Mouse (Mus musculus) cerebellum, postnatal 10 days (tissue): ENCODE results near the gene Coq10a.

Source experiments
- DNase-seq, 2 experiments: peaks; one replicate each; pipeline ENCODE4 v3.0.0; 2021; ENCODE audit warnings: mixed read lengths in 2 of 2

Coq10a gene

DNA sequence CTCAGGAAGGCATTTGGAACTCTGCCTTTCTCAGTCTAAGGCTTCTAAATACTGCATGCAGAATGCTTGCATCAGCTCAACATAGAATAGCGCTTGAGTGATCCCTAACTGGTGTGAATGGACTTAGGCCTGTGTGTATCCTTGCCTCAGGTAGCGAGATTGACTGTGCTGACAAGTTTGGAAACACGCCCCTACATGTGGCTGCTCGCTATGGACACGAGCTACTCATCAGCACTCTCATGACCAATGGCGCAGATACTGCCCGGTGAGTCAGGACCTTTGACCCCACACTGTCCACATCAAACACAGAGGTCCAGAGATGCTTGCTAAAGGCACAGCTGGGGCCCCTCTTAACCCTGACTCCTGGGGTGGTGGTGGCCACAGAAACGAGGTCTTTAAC, 13.7 kb upstream of the Coq10a start:
- DNase-seq: no peak

DNA sequence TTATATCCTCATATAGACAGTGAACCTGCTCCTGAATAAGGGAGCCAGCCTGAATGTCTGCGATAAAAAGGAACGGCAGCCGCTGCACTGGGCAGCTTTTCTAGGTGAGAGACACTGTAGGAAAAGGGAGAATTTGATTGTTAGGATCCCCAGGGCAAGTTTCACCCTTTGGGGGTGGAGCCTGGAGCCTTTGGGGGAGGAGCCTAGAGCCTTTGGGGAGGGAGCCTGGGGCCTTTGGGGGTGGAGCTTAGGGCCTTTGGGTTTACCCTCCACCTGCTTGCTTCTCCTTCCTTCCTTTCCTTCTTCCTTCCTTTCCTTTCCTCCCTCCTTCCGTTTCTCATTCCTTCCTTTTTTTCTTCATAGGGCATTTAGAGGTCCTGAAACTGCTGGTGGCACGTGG, 11.8 kb upstream of the Coq10a start:
- no peak for DNase-seq

DNA sequence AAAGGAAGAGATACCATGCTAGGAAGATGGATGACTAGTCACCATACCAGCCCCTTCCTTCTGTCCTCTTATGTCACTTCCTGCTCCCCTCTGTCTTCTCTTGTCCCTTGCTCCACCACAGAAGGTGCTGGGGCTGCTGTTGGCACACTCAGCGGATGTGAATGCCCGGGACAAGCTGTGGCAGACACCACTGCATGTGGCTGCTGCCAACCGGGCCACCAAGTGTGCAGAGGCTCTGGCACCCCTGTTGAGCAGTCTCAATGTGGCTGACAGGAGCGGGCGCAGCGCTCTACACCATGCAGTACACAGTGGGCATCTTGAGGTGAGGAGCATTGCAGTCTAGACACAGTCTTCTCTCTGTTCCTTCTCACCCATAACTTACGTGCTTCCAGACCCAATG, 10.5 kb upstream of the Coq10a start:
- DNase-seq: peak in 1 of 2 experiments; percentile 51

DNA sequence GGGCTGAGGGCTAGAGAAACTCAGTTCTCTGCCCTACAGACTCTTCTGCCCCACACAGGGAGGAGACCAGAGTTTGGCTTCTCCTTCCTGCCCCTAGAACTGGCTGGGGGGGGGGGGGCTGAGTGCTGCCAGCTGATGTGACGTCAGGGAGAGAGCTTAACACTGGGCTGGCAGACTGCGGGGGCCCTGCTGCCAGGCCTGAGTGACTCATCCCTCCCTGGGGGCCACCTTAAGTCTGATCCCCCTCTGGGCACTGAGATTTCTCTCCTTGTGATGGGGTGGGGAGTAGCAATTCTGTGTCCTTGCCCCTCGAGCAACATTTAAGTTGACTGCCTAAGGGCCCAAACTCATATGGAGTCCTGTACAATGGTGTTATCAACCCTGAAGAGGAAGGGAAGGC, 9.7 kb upstream of the Coq10a start:
- peak in 1 of 2 experiments; percentile 52 for DNase-seq

DNA sequence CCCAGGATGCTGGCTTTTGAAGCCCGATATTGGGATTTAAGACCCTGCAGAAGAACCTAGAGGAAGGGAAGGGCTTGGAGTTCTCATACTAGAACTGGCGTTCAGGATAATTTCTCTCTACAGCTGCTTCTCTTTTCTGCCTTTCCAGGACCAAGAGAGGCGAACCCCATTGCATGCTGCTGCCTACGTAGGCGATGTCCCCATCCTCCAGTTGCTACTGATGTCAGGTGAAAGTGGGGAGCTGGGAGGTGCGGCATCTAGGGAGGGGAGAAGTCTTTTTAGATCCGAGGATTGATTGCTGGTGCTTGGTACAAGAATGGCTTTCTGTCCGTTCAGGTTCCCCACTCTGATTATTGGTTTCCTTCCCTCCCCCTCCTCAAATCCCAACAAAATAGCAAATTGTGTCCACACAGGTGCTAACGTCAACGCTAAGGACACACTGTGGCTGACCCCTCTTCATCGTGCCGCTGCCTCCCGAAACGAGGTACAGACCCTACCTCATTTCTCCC, 9.2 kb upstream of the Coq10a start:
- DNase-seq: no peak

- DNase-seq: peak; percentile 82 to 86
Observed at GRCm38 (mm10) chr10:128377222-128377939, 8.6 kb upstream of the Coq10a start.

GRCm38 (mm10) chr10:128376455-128377211, 7.8 kb upstream of the Coq10a start, which contains the start of gene Ankrd52:
TSS of gene Ankrd52 (plus strand) at chr10:128377115.
- peak; percentile 93 to 94 for DNase-seq

- DNase-seq: no peak
Observed at GRCm38 (mm10) chr10:128376099-128376454, 7.3 kb upstream of the Coq10a start.

DNA sequence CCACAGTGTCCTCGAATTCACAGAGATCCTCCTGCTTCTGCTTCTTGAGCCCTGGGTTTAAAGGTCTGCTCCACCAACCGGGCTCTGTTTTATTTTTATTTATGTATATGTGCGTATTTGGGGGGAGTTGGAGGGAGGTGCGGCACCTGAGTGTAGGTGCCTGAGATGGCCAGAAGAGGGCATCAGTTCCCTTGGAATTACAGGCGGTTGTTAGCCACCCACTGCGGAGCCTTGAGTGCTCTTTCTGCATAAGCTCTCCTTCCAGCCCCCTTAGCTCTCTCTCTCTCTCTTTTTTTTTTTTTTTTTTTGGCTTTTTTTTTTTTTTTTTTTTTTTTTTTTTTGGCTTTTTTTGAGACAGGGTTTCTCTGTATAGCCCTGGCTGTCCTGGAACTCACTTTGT, 5.6 kb upstream of the Coq10a start:
- DNase-seq: peak; percentile 33 to 50

DNA sequence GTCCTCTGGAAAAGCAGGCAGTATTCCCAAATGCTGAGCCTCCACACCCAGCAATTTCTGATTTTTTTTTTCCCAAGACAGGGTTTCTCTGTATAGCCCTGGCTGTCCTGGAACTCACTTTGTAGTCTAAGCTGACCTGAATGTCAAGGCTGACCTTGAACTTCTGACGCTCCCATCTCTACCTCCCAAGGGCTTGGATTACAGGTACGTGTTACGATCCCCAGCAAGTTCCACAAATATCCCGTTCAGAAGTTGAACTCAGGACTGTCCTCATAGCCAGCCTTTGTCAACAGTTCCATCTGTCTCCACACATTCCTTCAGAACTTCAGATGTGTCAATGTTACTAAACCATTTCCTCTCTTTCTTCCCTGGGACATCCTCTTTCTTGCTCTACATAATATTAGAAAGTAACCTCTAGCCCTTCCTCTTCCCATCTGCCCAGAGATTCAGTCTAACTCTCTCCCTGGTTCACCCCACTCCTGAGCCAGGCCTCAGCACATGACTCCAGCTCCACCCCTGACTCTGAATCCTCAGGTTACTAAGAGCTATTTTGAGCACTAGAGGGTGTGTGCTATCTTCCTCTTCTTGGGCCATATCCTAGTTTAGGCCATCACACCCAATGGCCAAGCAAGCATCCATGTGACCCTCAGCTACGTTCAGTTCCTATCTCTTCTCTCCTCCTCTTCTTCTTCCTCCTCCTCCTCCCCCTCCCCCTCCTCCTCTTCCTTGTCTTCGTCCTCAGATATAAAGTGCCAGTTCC, 4.4 kb upstream of the Coq10a start:
- no peak for DNase-seq

GRCm38 (mm10) chr10:128372142-128372541, 3.3 kb upstream of the Coq10a start:
- peak in 1 of 2 experiments; percentile 24 for DNase-seq

GRCm38 (mm10) chr10:128370601-128371000, 1.8 kb upstream of the Coq10a start:
- DNase-seq: no peak

GRCm38 (mm10) chr10:128370021-128370420, 1.2 kb upstream of the Coq10a start:
- no peak for DNase-seq

- no peak for DNase-seq
Observed at GRCm38 (mm10) chr10:128369599-128369998, 802 bp upstream of the Coq10a start.

- no peak for DNase-seq
Observed at GRCm38 (mm10) chr10:128369218-128369543, 384 bp upstream of the Coq10a start.

- DNase-seq: no peak
Observed at GRCm38 (mm10) chr10:128367899-128368401, 847 bp downstream of the Coq10a start.

- DNase-seq: peak; percentile 73 to 84
Observed at GRCm38 (mm10) chr10:128362568-128362967, 6.2 kb downstream of the Coq10a start.

DNA sequence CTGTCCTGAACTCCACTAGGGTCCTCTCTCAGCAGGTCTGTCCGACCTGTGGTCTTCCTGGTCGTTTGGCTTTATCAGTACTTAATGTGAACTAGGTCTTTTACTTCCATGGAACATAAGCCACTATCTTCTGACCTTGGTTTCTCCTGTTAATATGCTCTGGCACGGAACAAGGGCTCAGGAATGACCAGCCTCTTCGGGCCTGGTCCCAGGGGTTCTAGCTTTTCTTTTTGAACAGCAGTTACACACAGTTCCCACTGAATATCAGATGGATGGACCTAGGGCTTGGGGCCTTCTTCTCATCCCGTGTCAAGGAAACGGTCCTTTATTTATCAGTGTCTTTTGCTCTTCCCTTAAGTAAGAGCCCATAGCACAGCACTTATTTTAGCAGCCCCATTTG, 7.0 kb downstream of the Coq10a start:
- no peak for DNase-seq

GRCm38 (mm10) chr10:128359226-128359625, 9.6 kb downstream of the Coq10a start:
- no peak for DNase-seq

DNA sequence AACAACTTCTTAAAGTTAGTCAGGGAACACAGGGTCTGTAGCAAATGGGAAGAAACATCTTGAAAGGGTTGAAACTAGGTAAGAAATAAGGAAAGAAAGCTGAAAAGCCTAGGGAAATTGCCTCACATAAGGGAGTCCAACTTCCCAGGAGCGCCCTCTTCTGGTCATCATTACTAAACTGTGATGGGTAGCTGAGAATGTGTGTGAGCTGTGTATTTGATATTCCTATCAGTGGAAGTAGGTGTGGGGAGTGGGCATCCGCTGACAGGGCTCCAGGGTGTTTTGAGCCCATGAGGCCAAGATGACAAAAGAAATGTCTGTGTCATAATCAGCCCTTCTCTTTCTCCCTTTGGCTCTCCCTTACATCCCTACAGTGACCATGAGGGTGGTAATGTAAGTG, 10.0 kb downstream of the Coq10a start:
- peak; percentile 76 to 86 for DNase-seq

DNA sequence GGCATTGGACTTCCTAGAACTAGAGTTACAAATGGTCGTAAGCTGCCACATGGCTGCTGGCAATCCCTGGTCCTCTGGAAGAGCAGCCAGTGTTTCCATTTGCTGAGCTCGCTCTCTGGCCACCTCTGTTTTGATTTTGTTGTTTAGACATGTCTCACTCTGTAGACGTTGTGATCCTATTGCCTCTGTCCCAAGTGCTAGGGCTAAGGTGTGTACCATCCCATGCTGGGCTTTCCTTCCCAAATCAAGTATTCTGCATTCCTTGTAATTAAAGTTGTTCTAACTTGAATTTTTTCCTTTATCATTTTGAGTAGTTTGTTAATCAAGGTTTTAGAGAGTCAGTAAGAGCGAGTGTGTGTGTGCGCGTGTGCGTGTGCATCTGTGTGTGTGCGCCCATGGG, 21.3 kb downstream of the Coq10a start:
- no peak for DNase-seq

GRCm38 (mm10) chr10:128344568-128345275, 24.1 kb downstream of the Coq10a start:
- peak; percentile 60 to 65 for DNase-seq

DNA sequence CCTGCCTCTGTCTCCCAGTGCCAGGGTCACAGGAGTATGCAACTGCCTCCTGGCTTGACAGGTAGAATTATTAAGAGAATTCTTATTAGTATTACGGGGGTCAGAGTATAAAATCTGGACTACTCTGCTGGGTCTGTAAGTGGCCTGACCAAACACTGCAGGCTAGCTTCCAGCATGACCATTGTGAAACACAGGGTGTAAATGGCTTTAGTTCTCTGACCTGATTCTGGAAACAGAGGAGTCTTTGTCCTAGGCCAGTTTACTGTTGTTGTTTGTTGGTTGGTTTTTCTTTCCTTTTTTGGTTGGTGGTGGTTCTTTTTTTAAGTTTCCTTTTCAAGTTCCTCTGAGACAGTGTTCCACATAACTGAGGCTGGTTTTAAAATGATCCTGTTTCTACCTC, 25.4 kb downstream of the Coq10a start:
- no peak for DNase-seq
